ENCODE assay signal across 17 mouse cellular contexts in the genomic region with DNA sequence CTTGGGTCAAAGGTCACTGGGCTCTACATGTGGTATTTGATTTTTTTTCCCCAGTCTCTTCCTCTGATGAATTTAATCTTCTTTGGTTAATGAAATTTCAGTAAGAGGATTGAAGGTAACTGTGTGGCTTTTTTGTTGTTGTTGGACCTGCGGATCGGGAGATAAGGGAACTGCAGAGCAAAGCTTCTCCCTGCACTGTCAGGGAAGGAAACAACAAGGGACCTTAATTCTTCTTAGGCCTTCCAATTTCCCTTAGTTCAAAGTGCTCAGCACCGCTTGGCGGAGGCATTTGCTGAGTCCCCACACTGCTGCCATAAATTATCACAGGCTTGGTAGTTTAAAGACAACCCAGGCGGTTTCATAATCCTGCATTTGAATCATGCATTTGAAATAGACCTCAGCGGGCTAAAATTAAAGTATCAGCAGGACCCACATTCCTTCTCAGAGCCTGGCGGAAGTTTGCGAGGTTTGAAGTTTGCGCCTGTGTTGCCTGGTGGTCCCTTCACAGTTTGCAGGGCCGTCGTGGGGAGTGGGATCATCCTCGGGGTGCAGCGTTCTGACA. TPM values are rescaled to one million over a fixed set of nuclear protein-coding genes. Genes with fewer than 3 reads are reported as not detected.
DNase-seq lines count a peak whose midpoint lies in the region; ATAC-seq and TF ChIP-seq lines count a peak whose summit lies in the region.
"Had no signal": no experiment of that assay in that cellular context is flagged by ENCODE, and none has a peak within 500 bp of the region (broad histone marks: within the 10 kb centered on the region; RNA-seq: fewer than 3 reads in every experiment).

No protein-coding gene starts in this region.

- 33% methylated on average over 13 of the region's 13 CpGs for WGBS in forebrain, embryonic 14.5 days
- 35% methylated on average over 13 of the region's 13 CpGs for WGBS in forebrain, embryonic 12.5 days
- WGBS in midbrain, embryonic 15.5 days: 34% methylated on average over 13 of the region's 13 CpGs

- H3K4me2 ChIP-seq in forebrain, embryonic 14.5 days (ENCODE audit: low read length): no peak overlapping the region
- H3K4me2 ChIP-seq in forebrain, embryonic 12.5 days: no peak overlapping the region
- H3K4me2 ChIP-seq in midbrain, embryonic 15.5 days: no peak overlapping the region
- H3K4me2 ChIP-seq: forebrain, embryonic 15.5 days; heart, embryonic 15.5 days; limb, embryonic 12.5 days; liver, embryonic 12.5 days; lung, embryonic 14.5 days; stomach, embryonic 15.5 days had no signal

- no peaks in the 10 kb centered on the region for H3K36me3 ChIP-seq in forebrain, embryonic 14.5 days (ENCODE audit: control insufficient read depth, insufficient read depth, low read length)
- no peaks in the 10 kb centered on the region for H3K36me3 ChIP-seq in forebrain, embryonic 12.5 days (replicated peaks)
- no peaks in the 10 kb centered on the region for H3K36me3 ChIP-seq in ES-E14 (ENCODE audit: control insufficient read depth, insufficient read depth, low read length, poor library complexity, severe bottlenecking)
- no peaks in the 10 kb centered on the region for H3K36me3 ChIP-seq in midbrain, embryonic 15.5 days (replicated peaks)
- H3K36me3 ChIP-seq: forebrain, embryonic 15.5 days; heart, embryonic 15.5 days; limb, embryonic 12.5 days; liver, embryonic 12.5 days; stomach, embryonic 15.5 days had no signal

- in situ Hi-C loops in ES-E14 (cut with MboI; ENCODE audit: low sequenced_read_pairs in 2 of 2, unreplicated experiment in 2 of 2): loop anchor here (10.0 kb wide), 2 partner anchors 201 to 431 kb away; no protein-coding TSS in a partner anchor

- no peak overlapping the region for H3K27ac ChIP-seq in forebrain, embryonic 14.5 days (ENCODE audit: low read depth, low read length)
- H3K27ac ChIP-seq in forebrain, embryonic 12.5 days: no peak overlapping the region
- no peak overlapping the region for H3K27ac ChIP-seq in ES-E14 (ENCODE audit: insufficient read depth, low read depth, low read length, poor library complexity, severe bottlenecking)
- no peak overlapping the region for H3K27ac ChIP-seq in midbrain, embryonic 15.5 days
- H3K27ac ChIP-seq: forebrain, embryonic 15.5 days; heart, adult 2 months; heart, embryonic 15.5 days; limb, embryonic 12.5 days; liver, embryonic 12.5 days; stomach, embryonic 15.5 days had no signal

- no peak overlapping the region for H3K4me3 ChIP-seq in forebrain, embryonic 14.5 days (ENCODE audit: low read depth, low read length)
- no peak overlapping the region for H3K4me3 ChIP-seq in forebrain, embryonic 12.5 days (replicated peaks)
- peak overlapping the region; percentile 20 to 48; a peak in 2 of 4 replicates for H3K4me3 ChIP-seq in ES-E14 (ENCODE audit: insufficient read depth in 1 of 2, low read depth in 1 of 2, low read length in 2 of 2, poor library complexity in 1 of 2, severe bottlenecking in 1 of 2)
- H3K4me3 ChIP-seq in midbrain, embryonic 15.5 days: no peak overlapping the region
- H3K4me3 ChIP-seq: erythroblast, embryonic 14.5 days; forebrain, embryonic 15.5 days; heart, adult 2 months; heart, embryonic 15.5 days; limb, embryonic 12.5 days; liver, embryonic 12.5 days; stomach, embryonic 15.5 days had no signal

- peak; percentile 11 for DNase-seq in forebrain, embryonic 14.5 days (ENCODE audit: low spot score)
- DNase-seq in left cerebral cortex, postnatal 14 days (ENCODE audit: low spot score in 2 of 2): peak; percentile 33 to 73
- DNase-seq in left cerebral cortex, postnatal 4 days: no peak
- DNase-seq in ES-E14 (ENCODE audit: low read depth, low spot score): no peak
- no peak for DNase-seq in heart, postnatal 10 days
- no peak for DNase-seq in adrenal gland, postnatal 14 days
- DNase-seq: gastrocnemius, postnatal 14 days; heart, adult 2 months had no signal

- H3K4me1 ChIP-seq in forebrain, embryonic 14.5 days (ENCODE audit: control insufficient read depth, insufficient read depth, low read length): no peaks in the 10 kb centered on the region
- H3K4me1 ChIP-seq in forebrain, embryonic 12.5 days: 0 out of 2 replicates have a peak, but pooled peaks cover 4% of the 10 kb centered on the region
- no peaks in the 10 kb centered on the region for H3K4me1 ChIP-seq in ES-E14 (ENCODE audit: control insufficient read depth in 2 of 2, insufficient read depth in 2 of 2, low read length in 2 of 2, poor library complexity in 1 of 2)
- H3K4me1 ChIP-seq in midbrain, embryonic 15.5 days: no peaks in the 10 kb centered on the region
- H3K4me1 ChIP-seq: forebrain, embryonic 15.5 days; limb, embryonic 12.5 days; liver, embryonic 12.5 days; stomach, embryonic 15.5 days had no signal

- ATAC-seq in forebrain, embryonic 14.5 days: no peak
- ATAC-seq in forebrain, embryonic 12.5 days (ENCODE audit: low FRiP score): no peak
- ATAC-seq in midbrain, embryonic 15.5 days (replicated peaks): peak; percentile 19
- ATAC-seq: liver, embryonic 12.5 days had no signal

- no peaks in the 10 kb centered on the region for H3K9me3 ChIP-seq in forebrain, embryonic 14.5 days (replicated peaks; ENCODE audit: control insufficient read depth, low read length)
- no peaks in the 10 kb centered on the region for H3K9me3 ChIP-seq in forebrain, embryonic 12.5 days
- H3K9me3 ChIP-seq in ES-E14 (ENCODE audit: control insufficient read depth, insufficient read depth, low read depth, low read length): no peaks in the 10 kb centered on the region
- H3K9me3 ChIP-seq in midbrain, embryonic 15.5 days: no peaks in the 10 kb centered on the region
- H3K9me3 ChIP-seq: forebrain, embryonic 15.5 days; heart, embryonic 15.5 days; limb, embryonic 12.5 days; liver, embryonic 12.5 days; stomach, embryonic 15.5 days had no signal

- intact Hi-C loops in left cerebral cortex, postnatal 14 days (cut with DNase I): loop anchor here (2.0 to 5.0 kb wide), 3 partner anchors 54 to 425 kb away; no protein-coding TSS in a partner anchor
- intact Hi-C loops in left cerebral cortex, postnatal 4 days (cut with DNase I): no loop called here
- intact Hi-C loops in heart, postnatal 10 days (cut with DNase I): loop anchor here (1.0 to 10.0 kb wide), 5 partner anchors 57 to 594 kb away; a partner anchor contains a TSS

- H3K9ac ChIP-seq in forebrain, embryonic 14.5 days (ENCODE audit: low read length): no peak overlapping the region
- no peak overlapping the region for H3K9ac ChIP-seq in forebrain, embryonic 12.5 days
- H3K9ac ChIP-seq in ES-E14 (ENCODE audit: insufficient read depth, low read depth, low read length, poor library complexity, severe bottlenecking): peak overlapping the region; percentile 25; the same call in 1 of the 2 replicates
- no peak overlapping the region for H3K9ac ChIP-seq in midbrain, embryonic 15.5 days
- H3K9ac ChIP-seq: forebrain, embryonic 15.5 days; heart, embryonic 15.5 days; limb, embryonic 12.5 days; liver, embryonic 12.5 days; lung, embryonic 14.5 days; stomach, embryonic 15.5 days had no signal

- H3K27me3 ChIP-seq in forebrain, embryonic 14.5 days (replicated peaks; ENCODE audit: control insufficient read depth, insufficient read depth, low read length): no peaks in the 10 kb centered on the region
- H3K27me3 ChIP-seq in forebrain, embryonic 12.5 days: no peaks in the 10 kb centered on the region
- no peaks in the 10 kb centered on the region for H3K27me3 ChIP-seq in midbrain, embryonic 15.5 days (replicated peaks)
- H3K27me3 ChIP-seq: forebrain, embryonic 15.5 days; heart, embryonic 15.5 days; limb, embryonic 12.5 days; liver, embryonic 12.5 days; stomach, embryonic 15.5 days had no signal

TF ChIP-seq in ES-E14, 5 proteins besides CTCF, POLR2A, EP300 and RAD21:
- TF ChIP-seq CHD2 (IDR thresholded peaks at IDR 0.05; ENCODE audit: low read depth, low read length): no peak
- TF ChIP-seq ZC3H11A (IDR thresholded peaks at IDR 0.05; ENCODE audit: borderline replicate concordance, low read depth, low read length): no peak
- no peak for TF ChIP-seq MAFK (IDR thresholded peaks at IDR 0.05; ENCODE audit: insufficient read depth, low read depth, low read length)
- TF ChIP-seq ZNF384 (IDR thresholded peaks at IDR 0.05; ENCODE audit: low read depth, low read length): no peak
- TF ChIP-seq HCFC1 (IDR thresholded peaks at IDR 0.05; ENCODE audit: borderline replicate concordance, insufficient read depth, low read length): no peak
TF ChIP-seq in ES-E14: peak in this region for 0.

RNA-seq across cellular contexts. Expression of a gene that starts 28.5 kb away (rescaled TPM):
- polyA plus RNA-seq in forebrain, embryonic 14.5 days (2014; fragmentation: Nextera tagmentation; extraction: Ambion mirVana): 13.2 and 17.1 TPM in 2 replicates
- polyA plus RNA-seq in forebrain, embryonic 12.5 days (2016; fragmentation: Nextera tagmentation; extraction: Ambion mirVana): 34.9 and 38.3 TPM in 2 replicates
- 10 to 100 TPM; 25.6 to 28.1 TPM for total RNA-seq in left cerebral cortex, postnatal 14 days (2021)
- total RNA-seq in left cerebral cortex, postnatal 4 days (2021): 10 to 100 TPM; 26.8 to 29.0 TPM
- 26.4 and 27.5 TPM in 2 replicates for total RNA-seq in ES-E14 (2012; rRNA removed)
- 33.8 and 37.0 TPM in 2 replicates for polyA plus RNA-seq in midbrain, embryonic 15.5 days (2015; fragmentation: Nextera tagmentation; extraction: Ambion mirVana)
- total RNA-seq in heart, postnatal 10 days (2021): 10 to 100 TPM; 14.7 to 16.6 TPM
- 12.4 and 14.2 TPM in 2 replicates for total RNA-seq in adrenal gland, postnatal 14 days (2021)

RNA-seq across cellular contexts. Expression of a gene that starts 28.6 kb away (rescaled TPM):
- 50.2 and 60.4 TPM in 2 replicates for polyA plus RNA-seq in forebrain, embryonic 14.5 days (2014; fragmentation: Nextera tagmentation; extraction: Ambion mirVana)
- polyA plus RNA-seq in forebrain, embryonic 12.5 days (2016; fragmentation: Nextera tagmentation; extraction: Ambion mirVana): 73.9 and 81.9 TPM in 2 replicates
- total RNA-seq in left cerebral cortex, postnatal 14 days (2021): 10 to 100 TPM; 89.1 to 90.5 TPM
- total RNA-seq in left cerebral cortex, postnatal 4 days (2021): 100 to 1,000 TPM; 111 to 114 TPM
- total RNA-seq in ES-E14 (2012; rRNA removed): 46.7 and 48.2 TPM in 2 replicates
- polyA plus RNA-seq in midbrain, embryonic 15.5 days (2015; fragmentation: Nextera tagmentation; extraction: Ambion mirVana): 54.0 and 57.5 TPM in 2 replicates
- total RNA-seq in heart, postnatal 10 days (2021): 10 to 100 TPM; 31.2 to 33.5 TPM
- 33.8 and 36.5 TPM in 2 replicates for total RNA-seq in adrenal gland, postnatal 14 days (2021)

RNA-seq across cellular contexts. Expression of a gene that starts 56.3 kb away (rescaled TPM):
- 3.3 and 5.0 TPM in 2 replicates for polyA plus RNA-seq in forebrain, embryonic 14.5 days (2014; fragmentation: Nextera tagmentation; extraction: Ambion mirVana)
- 4.9 and 7.3 TPM in 2 replicates for polyA plus RNA-seq in forebrain, embryonic 12.5 days (2016; fragmentation: Nextera tagmentation; extraction: Ambion mirVana)
- total RNA-seq in left cerebral cortex, postnatal 14 days (2021): 10 to 100 TPM; 81.5 to 91.1 TPM
- total RNA-seq in left cerebral cortex, postnatal 4 days (2021): 100 to 1,000 TPM in 1 of 2 experiments, 10 to 100 TPM in 1; 87.8 to 107 TPM
- total RNA-seq in ES-E14 (2012; rRNA removed): 6.3 and 8.0 TPM in 2 replicates
- polyA plus RNA-seq in midbrain, embryonic 15.5 days (2015; fragmentation: Nextera tagmentation; extraction: Ambion mirVana): 14.5 and 17.5 TPM in 2 replicates
- total RNA-seq in heart, postnatal 10 days (2021): 100 to 1,000 TPM; 186 to 218 TPM
- 29.1 and 33.9 TPM in 2 replicates for total RNA-seq in adrenal gland, postnatal 14 days (2021)

Comparison
In these comparisons a context has a peak if more than half of its experiments do, and no peak if none do; other contexts are left out.
1. DNase-seq: peak in forebrain, embryonic 14.5 days (single experiment) and left cerebral cortex, postnatal 14 days (2 of 2); none in left cerebral cortex, postnatal 4 days (single experiment), ES-E14 (single experiment), heart, postnatal 10 days (0 of 2) and adrenal gland, postnatal 14 days (single experiment).
2. H3K4me3 ChIP-seq: peak in ES-E14 (2 of 2); none in forebrain, embryonic 14.5 days (single experiment), forebrain, embryonic 12.5 days (single experiment) and midbrain, embryonic 15.5 days (single experiment).